9 mouse cellular contexts compared by ENCODE assay signal in genomic region chr11:101851042-101851441, GRCm38 (mm10).
DNase-seq lines count a peak whose midpoint lies in the region.
"Had no signal": no experiment of that assay in that cellular context is flagged by ENCODE, and none has a peak within 500 bp of the region (broad histone marks: within the 10 kb centered on the region; RNA-seq: fewer than 3 reads in every experiment).

No protein-coding gene starts in this region.

- DNase-seq in kidney, postnatal 10 days = peak; percentile 23
- no peak for DNase-seq in kidney, adult 18-20 months
- DNase-seq in cerebellum, postnatal 14 days = peak; percentile 53 to 56
- peak; percentile 51 to 68 for DNase-seq in heart, adult 9 months (ENCODE audit: low spot score in 2 of 2)
- DNase-seq in skeletal muscle tissue, adult 2 months (ENCODE audit: low read depth, low spot score) = peak; percentile 49
- no peak for DNase-seq in retina, postnatal 1 day
- no peak for DNase-seq in testis, postnatal 14 days (ENCODE audit: low spot score)
- DNase-seq in frontal cortex, postnatal 25 days (ENCODE audit: low spot score in 2 of 2) = no peak
- DNase-seq: spleen, adult 18-20 months had no signal

Comparison
In these comparisons a context has a peak if more than half of its experiments do, and no peak if none do; other contexts are left out.
1. DNase-seq: peak in kidney, postnatal 10 days (single experiment), cerebellum, postnatal 14 days (2 of 2), heart, adult 9 months (2 of 2) and skeletal muscle tissue, adult 2 months (single experiment); none in kidney, adult 18-20 months (single experiment), retina, postnatal 1 day (single experiment), testis, postnatal 14 days (single experiment) and frontal cortex, postnatal 25 days (0 of 2).